Mouse (Mus musculus) cerebellum, adult 2 months (tissue): ENCODE measurements around the gene Smc5. TPM values are rescaled to one million over a fixed set of nuclear protein-coding genes. Genes with fewer than 3 reads are reported as not detected.
A peak's percentile ranks its signal among the peaks of the same experiment; 100 is the strongest.

Experiments used
- DNase-seq, 2 experiments: peaks; one replicate each; pipeline ENCODE4 v3.0.0; 2021
- H3K27ac ChIP-seq: fragments of 200-500 bp; 2 replicates; pipeline ENCODE4 v1.5.1; 2012; ENCODE audit warnings: low read length, control low read depth, inconsistent platforms; ENCODE audit not compliant: insufficient read depth
- H3K27me3 ChIP-seq: fragments of 200-500 bp; 2 replicates; pipeline ENCODE4 v1.6.1; 2012; ENCODE audit warnings: inconsistent platforms, mild to moderate bottlenecking, low read length, moderate library complexity; ENCODE audit not compliant: control insufficient read depth, insufficient read depth
- H3K4me1 ChIP-seq: fragments of 200-500 bp; 2 replicates; pipeline ENCODE4 v1.6.1; 2011; ENCODE audit warnings: low read length; ENCODE audit not compliant: control insufficient read depth, insufficient read depth
- H3K4me3 ChIP-seq: fragments of 200-500 bp; replicated peaks from 2 replicates; pipeline ENCODE3; 2011; ENCODE audit warnings: mild to moderate bottlenecking, low read depth, low read length, control low read depth; ENCODE audit not compliant: insufficient read depth
- CTCF ChIP-seq: fragments of 200-500 bp; IDR thresholded peaks from 2 replicates; pipeline ENCODE4 v1.5.1; 2011; ENCODE audit warnings: low read depth, mild to moderate bottlenecking, control low read depth, low read length, moderate library complexity, borderline replicate concordance; ENCODE audit not compliant: insufficient read depth
- POLR2A ChIP-seq: fragments of 200-500 bp; IDR thresholded peaks from 2 replicates; pipeline ENCODE4 v1.6.1; 2011; ENCODE audit warnings: low read length, control low read depth, borderline replicate concordance; ENCODE audit not compliant: insufficient read depth
- WGBS: fragments of 180-500 bp; shearing (Covaris S2); methylation state at CpG from one replicate; pipeline ENCODE4 v1.1.7; 2018; 5-methylcytosine and 5-hydroxymethylcytosine counted together
- polyA plus RNA-seq: library from polyadenylated mRNA; depleted of rRNA; stranded (reverse); fragments of >200 nt; gene quantifications from 2 replicates; pipeline ENCODE4 v1.2.3, GENCODE M21; 2012

Gene Smc5
- polyA plus RNA-seq, 1 experiment: 29.7 TPM

- no peaks in the 10 kb centered on the region for H3K4me1 ChIP-seq
- no peak for TF ChIP-seq POLR2A
- no peak for TF ChIP-seq CTCF
- no peak overlapping the region for H3K4me3 ChIP-seq
- no peaks in the 10 kb centered on the region for H3K27me3 ChIP-seq
- no peak overlapping the region for H3K27ac ChIP-seq
- WGBS: 67% methylated on average over 6 of the region's 6 CpGs
- peak in 1 of 2 experiments; percentile 28 for DNase-seq
Observed at GRCm38 (mm10) chr19:23211325-23211724, 62.4 kb downstream of the Smc5 start.

- Histone ChIP-seq H3K27ac (no peak overlapping the region), H3K4me3 (no peak overlapping the region), H3K27me3 (no peaks in the 10 kb centered on the region), H3K4me1 (no peaks in the 10 kb centered on the region)
- DNase-seq: no peak
- TF ChIP-seq CTCF: no peak
- no peak for TF ChIP-seq POLR2A
- WGBS: 95% methylated on average over 3 of the region's 3 CpGs
Observed at GRCm38 (mm10) chr19:23203505-23204053, 70.1 kb downstream of the Smc5 start.

- no peak overlapping the region for H3K4me3 ChIP-seq
- DNase-seq: no peak
- no peaks in the 10 kb centered on the region for H3K27me3 ChIP-seq
- no peak overlapping the region for H3K27ac ChIP-seq
- WGBS: 96% methylated on average over 5 of the region's 5 CpGs
- TF ChIP-seq CTCF (no peak), POLR2A (no peak)
- H3K4me1 ChIP-seq: no peaks in the 10 kb centered on the region
Observed at GRCm38 (mm10) chr19:23202106-23202505, 71.6 kb downstream of the Smc5 start.

GRCm38 (mm10) chr19:23193076-23193475 lies 80.6 kb downstream of the Smc5 start:
- WGBS: 86% methylated on average over 3 of the region's 3 CpGs
- Histone ChIP-seq H3K4me3 (no peak overlapping the region), H3K27ac (no peak overlapping the region), H3K4me1 (no peaks in the 10 kb centered on the region), H3K27me3 (no peaks in the 10 kb centered on the region)
- no peak for TF ChIP-seq CTCF
- TF ChIP-seq POLR2A: no peak
- no peak for DNase-seq

- peaks cover 7% of the 10 kb centered on the region; the same call in 1 of the 2 replicates for H3K4me1 ChIP-seq
- no peak overlapping the region for H3K4me3 ChIP-seq
- H3K27ac ChIP-seq: no peak overlapping the region
- TF ChIP-seq CTCF (no peak), POLR2A (no peak)
- WGBS: 78% methylated on average over 6 of the region's 6 CpGs
- DNase-seq: no peak
- no peaks in the 10 kb centered on the region for H3K27me3 ChIP-seq
Observed at GRCm38 (mm10) chr19:23191486-23191885, 82.2 kb downstream of the Smc5 start.

- H3K27me3 ChIP-seq: no peaks in the 10 kb centered on the region
- no peak for TF ChIP-seq POLR2A
- no peak for TF ChIP-seq CTCF
- peaks cover 7% of the 10 kb centered on the region; the same call in 1 of the 2 replicates for H3K4me1 ChIP-seq
- no peak for DNase-seq
- H3K27ac ChIP-seq: no peak overlapping the region
- no peak overlapping the region for H3K4me3 ChIP-seq
- WGBS: 93% methylated on average over 1 of the region's 1 CpGs
Observed at GRCm38 (mm10) chr19:23189744-23190143, 84.0 kb downstream of the Smc5 start.

GRCm38 (mm10) chr19:23188986-23189385 lies 84.7 kb downstream of the Smc5 start:
- WGBS: 94% methylated on average over 7 of the region's 7 CpGs
- Histone ChIP-seq H3K27me3 (no peaks in the 10 kb centered on the region), H3K27ac (no peak overlapping the region), H3K4me3 (no peak overlapping the region), H3K4me1 (peaks cover 7% of the 10 kb centered on the region; the same call in 1 of the 2 replicates)
- TF ChIP-seq CTCF (no peak), POLR2A (no peak)
- no peak for DNase-seq

- no peak for TF ChIP-seq CTCF
- no peak for TF ChIP-seq POLR2A
- Histone ChIP-seq H3K27ac (no peak overlapping the region), H3K27me3 (no peaks in the 10 kb centered on the region), H3K4me1 (peaks cover 7% of the 10 kb centered on the region; the same call in 1 of the 2 replicates), H3K4me3 (no peak overlapping the region)
- 43% methylated on average over 6 of the region's 6 CpGs for WGBS
- DNase-seq: no peak
Observed at GRCm38 (mm10) chr19:23187732-23188131, 86.0 kb downstream of the Smc5 start.
